Mouse (Mus musculus) MEL (cell line): ENCODE results near the gene Dcst1. TPM values are rescaled to one million over a fixed set of nuclear protein-coding genes. Genes with fewer than 3 reads are reported as not detected.

Source experiments
- DNase-seq: peaks from one replicate; pipeline ENCODE4 v3.0.0; 2011; ENCODE audit warnings: low read depth, low spot score
- H3K27ac ChIP-seq: 2 replicates; pipeline ENCODE4 v1.5.1; 2012; ENCODE audit warnings: low read depth, mild to moderate bottlenecking, control low read depth, low read length, moderate library complexity; ENCODE audit not compliant: control insufficient read depth
- H3K27me3 ChIP-seq, 2 experiments: fragments of 150-350 bp in 1 of 2; sonication (generic) in 1 of 2; 2 replicates each; pipeline ENCODE4 v1.6.1; 2012; ENCODE audit warnings: low read length in 2 of 2, mild to moderate bottlenecking in 2 of 2, improper control_type of control experiment in 1 of 2, moderate library complexity in 1 of 2; ENCODE audit not compliant: insufficient read depth in 2 of 2, control insufficient read depth in 1 of 2
- H3K36me3 ChIP-seq, 2 experiments: 2 replicates each; pipeline ENCODE4 v1.6.1; 2012 to 2014; ENCODE audit warnings: low read length in 2 of 2, improper control_type of control experiment in 1 of 2, inconsistent platforms in 1 of 2, mild to moderate bottlenecking in 1 of 2; ENCODE audit not compliant: insufficient read depth in 2 of 2, control insufficient read depth in 1 of 2
- H3K4me1 ChIP-seq, 2 experiments: fragments of 150-350 bp in 1 of 2; sonication (generic) in 1 of 2; 2 replicates each; pipeline ENCODE4 v1.6.1; 2012; ENCODE audit warnings: low read length in 2 of 2, improper control_type of control experiment in 1 of 2, mild to moderate bottlenecking in 1 of 2; ENCODE audit not compliant: insufficient read depth in 2 of 2, control insufficient read depth in 1 of 2
- H3K4me3 ChIP-seq, 2 experiments: fragments of 150-350 bp in 1 of 2; sonication (generic) in 1 of 2; 2 replicates each; pipeline ENCODE4 v1.5.1; 2012; ENCODE audit warnings: low read depth in 2 of 2, low read length in 2 of 2, mild to moderate bottlenecking in 2 of 2, moderate library complexity in 2 of 2, control low read depth in 1 of 2, improper control_type of control experiment in 1 of 2; ENCODE audit not compliant: control insufficient read depth in 1 of 2, insufficient read depth in 1 of 2
- H3K79me2 ChIP-seq: 2 replicates; pipeline ENCODE4 v1.6.1; 2012; ENCODE audit warnings: mild to moderate bottlenecking, low read length, moderate library complexity; ENCODE audit not compliant: control insufficient read depth, poor library complexity, insufficient read depth
- H3K9ac ChIP-seq: 2 replicates; pipeline ENCODE4 v1.6.1; 2012; ENCODE audit warnings: low read depth, mild to moderate bottlenecking, control low read depth, low read length, moderate library complexity; ENCODE audit not compliant: control insufficient read depth, poor library complexity, severe bottlenecking
- H3K9me3 ChIP-seq: fragments of 150-350 bp; sonication (generic); replicated peaks from 2 replicates; pipeline ENCODE4 v1.6.1; 2012; ENCODE audit warnings: mild to moderate bottlenecking, low read length, improper control_type of control experiment, moderate library complexity; ENCODE audit not compliant: insufficient read depth
- CHD1 ChIP-seq: IDR thresholded peaks from 2 replicates; pipeline ENCODE4 v1.6.1; 2012; ENCODE audit warnings: low read depth, mild to moderate bottlenecking, inconsistent platforms, low read length, improper control_type of control experiment
- CHD2 ChIP-seq: IDR thresholded peaks from 2 replicates; pipeline ENCODE4 v1.6.1; 2011; ENCODE audit warnings: low read length, improper control_type of control experiment
- ELF1 ChIP-seq: IDR thresholded peaks from 2 replicates; pipeline ENCODE4 v1.6.1; 2014; ENCODE audit warnings: low read depth, mild to moderate bottlenecking, inconsistent platforms, low read length, improper control_type of control experiment, moderate library complexity
- ETS1 ChIP-seq: IDR thresholded peaks from 2 replicates; pipeline ENCODE4 v1.6.1; 2012; ENCODE audit warnings: low read depth, mild to moderate bottlenecking, inconsistent platforms, low read length, improper control_type of control experiment, moderate library complexity
- GATA1 ChIP-seq: IDR thresholded peaks from 2 replicates; pipeline ENCODE4 v1.6.1; 2011; ENCODE audit warnings: low read depth, low read length, improper control_type of control experiment
- HCFC1 ChIP-seq: IDR thresholded peaks from 2 replicates; pipeline ENCODE4 v1.6.1; 2012; ENCODE audit warnings: low read depth, mild to moderate bottlenecking, inconsistent platforms, low read length, improper control_type of control experiment, moderate library complexity
- KAT2A ChIP-seq: conservative IDR thresholded peaks from 2 replicates; pipeline ENCODE4 v1.6.1; 2012; ENCODE audit warnings: low read depth, low read length, improper control_type of control experiment, inconsistent platforms
- MAFK ChIP-seq: IDR thresholded peaks from 2 replicates; pipeline ENCODE4 v1.6.1; 2011; ENCODE audit warnings: low read depth, mild to moderate bottlenecking, low read length, improper control_type of control experiment, borderline replicate concordance
- MAX ChIP-seq: IDR thresholded peaks from 2 replicates; pipeline ENCODE4 v1.6.1; 2011; ENCODE audit warnings: low read length, improper control_type of control experiment
- MAZ ChIP-seq: IDR thresholded peaks from 2 replicates; pipeline ENCODE4 v1.6.1; 2012; ENCODE audit warnings: low read depth, mild to moderate bottlenecking, inconsistent platforms, low read length, improper control_type of control experiment
- MEF2A ChIP-seq: IDR thresholded peaks from 2 replicates; pipeline ENCODE4 v1.6.1; 2014; ENCODE audit warnings: low read depth, mild to moderate bottlenecking, inconsistent platforms, low read length, improper control_type of control experiment; ENCODE audit not compliant: poor library complexity, insufficient replicate concordance, severe bottlenecking; ENCODE audit errors: extremely low read depth
- MXI1 ChIP-seq: IDR thresholded peaks from 2 replicates; pipeline ENCODE4 v1.6.1; 2011; ENCODE audit warnings: mild to moderate bottlenecking, low read depth, low read length, improper control_type of control experiment
- MYB ChIP-seq: IDR thresholded peaks from 2 replicates; pipeline ENCODE4 v1.6.1; 2011; ENCODE audit warnings: mild to moderate bottlenecking, low read depth, low read length, improper control_type of control experiment
- MYC ChIP-seq: IDR thresholded peaks from 2 replicates; pipeline ENCODE4 v1.6.1; 2011; ENCODE audit warnings: low read depth, mild to moderate bottlenecking, low read length, improper control_type of control experiment, moderate library complexity
- NRF1 ChIP-seq: IDR thresholded peaks from 2 replicates; pipeline ENCODE4 v1.6.1; 2014; ENCODE audit warnings: low read depth, mild to moderate bottlenecking, inconsistent platforms, low read length, improper control_type of control experiment, moderate library complexity; ENCODE audit not compliant: poor library complexity, insufficient read depth, severe bottlenecking
- POLR2A ChIP-seq, 2 experiments: IDR thresholded peaks; 2 replicates each; pipeline ENCODE4 v1.6.1; 2011 to 2012; ENCODE audit warnings: low read length in 2 of 2, mild to moderate bottlenecking in 2 of 2, control low read depth in 1 of 2, improper control_type of control experiment in 1 of 2, low read depth in 1 of 2, moderate library complexity in 1 of 2; ENCODE audit not compliant: control insufficient read depth in 1 of 2, insufficient read depth in 1 of 2, poor library complexity in 1 of 2
- POLR2AphosphoS2 ChIP-seq: IDR thresholded peaks from 2 replicates; pipeline ENCODE4 v1.6.1; 2011; ENCODE audit warnings: low read length, improper control_type of control experiment
- POLR2AphosphoS5 ChIP-seq: IDR thresholded peaks from 2 replicates; pipeline ENCODE4 v1.6.1; 2012; ENCODE audit warnings: low read depth, borderline replicate concordance, mild to moderate bottlenecking, inconsistent platforms, low read length, moderate library complexity, mixed read lengths
- RAD21 ChIP-seq: IDR thresholded peaks from 2 replicates; pipeline ENCODE4 v1.6.1; 2011; ENCODE audit warnings: mild to moderate bottlenecking, low read depth, low read length, improper control_type of control experiment
- RCOR1 ChIP-seq: IDR thresholded peaks from 2 replicates; pipeline ENCODE4 v1.6.1; 2012; ENCODE audit warnings: low read depth, mild to moderate bottlenecking, inconsistent platforms, low read length, improper control_type of control experiment
- SIN3A ChIP-seq: IDR thresholded peaks from 2 replicates; pipeline ENCODE4 v1.6.1; 2012; ENCODE audit warnings: low read length, improper control_type of control experiment, inconsistent platforms
- SMC3 ChIP-seq: IDR thresholded peaks from 2 replicates; pipeline ENCODE4 v1.6.1; 2011; ENCODE audit warnings: low read depth, low read length, improper control_type of control experiment
- TAL1 ChIP-seq: IDR thresholded peaks from 2 replicates; pipeline ENCODE4 v1.6.1; 2012; ENCODE audit warnings: mild to moderate bottlenecking, inconsistent platforms, low read length, moderate library complexity, mixed read lengths
- TBP ChIP-seq: IDR thresholded peaks from 2 replicates; pipeline ENCODE4 v1.8.0; 2011; ENCODE audit warnings: low read depth, low read length, improper control_type of control experiment
- TCF12 ChIP-seq: IDR thresholded peaks from 2 replicates; pipeline ENCODE4 v1.6.1; 2014; ENCODE audit warnings: low read depth, mild to moderate bottlenecking, inconsistent platforms, low read length, improper control_type of control experiment, moderate library complexity
- USF1 ChIP-seq: IDR thresholded peaks from 2 replicates; pipeline ENCODE4 v1.6.1; 2014; ENCODE audit warnings: low read depth, mild to moderate bottlenecking, inconsistent platforms, low read length, improper control_type of control experiment, moderate library complexity
- ZKSCAN1 ChIP-seq: IDR thresholded peaks from 2 replicates; pipeline ENCODE4 v1.6.1; 2012; ENCODE audit warnings: low read depth, mild to moderate bottlenecking, inconsistent platforms, low read length, improper control_type of control experiment, moderate library complexity
- ZMIZ1 ChIP-seq: IDR thresholded peaks from 2 replicates; pipeline ENCODE4 v1.6.1; 2012; ENCODE audit warnings: low read depth, mild to moderate bottlenecking, inconsistent platforms, low read length, improper control_type of control experiment, moderate library complexity
- polyA plus RNA-seq, 2 experiments: library from polyadenylated mRNA; stranded (reverse) in 1 of 2; unstranded in 1 of 2; fragments of >175 nt in 1 of 2; fragments of >200 nt in 1 of 2; gene quantifications; 2 replicates each; pipeline versions ENCODE4 v1.2.1 to v1.2.4; 2012; ENCODE audit warnings: low replicate concordance in 2 of 2, low read depth in 1 of 2; ENCODE audit not compliant: insufficient read length in 2 of 2, insufficient read depth in 1 of 2, missing spikeins in 1 of 2
- total RNA-seq: library from RNA; depleted of rRNA; stranded (reverse); fragments of 300-350 nt; gene quantifications from 2 replicates; pipeline ENCODE4 v1.2.3, GENCODE M21; 2012; rRNA removed

Gene Dcst1
- total RNA-seq (0.08 TPM in 1 of 2 replicates, not detected in the other), polyA plus RNA-seq (under 1 TPM in 1 of 2 experiments, not detected in 1; 0.29 TPM)

GRCm38 (mm10) chr3:89365153-89365485 is at the start of gene Dcst1:
Gene Dcst1 (minus strand): TSS chr3:89365253.
- Histone ChIP-seq H3K27me3 (peaks cover 14 to 19% of the 10 kb centered on the region in 2 experiments), H3K9ac (no peak within 1 kb of the TSS), H3K9me3 (no peaks in the 10 kb centered on the region), H3K4me1 (peaks cover 0 to 1% of the 10 kb centered on the region in 2 experiments; a peak in 2 of 4 replicates), H3K4me3 (no peak within 1 kb of the TSS), H3K36me3 (peaks cover 0 to under 1% of the 10 kb centered on the region in 2 experiments; a peak in 2 of 4 replicates)
- no peak for DNase-seq
- no peak for TF ChIP-seq POLR2AphosphoS2
- TF ChIP-seq ZMIZ1 = no peak
- TF ChIP-seq MYB = no peak
- no peak for TF ChIP-seq TBP
- no peak for TF ChIP-seq MAX
- no peak for TF ChIP-seq ETS1
- TF ChIP-seq MYC = no peak
- no peak for TF ChIP-seq RCOR1
- TF ChIP-seq TAL1 = no peak
- TF ChIP-seq, all 39 proteins: peak for 0
- Histone ChIP-seq H3K27ac (no peak within 1 kb of the TSS), H3K79me2 (no peaks in the 10 kb centered on the region)

GRCm38 (mm10) chr3:89411490-89412393 is 46.7 kb upstream of the Dcst1 start, which contains the start of gene Flad1:
Gene Flad1 (minus strand): TSS chr3:89411870.
- Histone ChIP-seq H3K9me3 (no peaks in the 10 kb centered on the region), H3K4me3 (peak within 1 kb of the TSS; percentile 52 to 92), H3K4me1 (peaks cover under 1 to 13% of the 10 kb centered on the region in 2 experiments), H3K79me2 (peaks cover 20% of the 10 kb centered on the region), H3K36me3 (peaks cover 6 to 18% of the 10 kb centered on the region in 2 experiments), H3K27me3 (no peaks in the 10 kb centered on the region), H3K9ac (peak within 1 kb of the TSS; percentile 89), H3K27ac (peak within 1 kb of the TSS; percentile 96)
- DNase-seq = peak; percentile 100
- TF ChIP-seq ZMIZ1 (no peak; the same call in 1 of the 2 replicates), MYC (peak; percentile 77), CHD1 (no peak), POLR2A (IDR thresholded peaks at IDR 0.05; ENCODE audit: control insufficient read depth in 1 of 2, insufficient read depth in 1 of 2, low read depth in 1 of 2, low read length in 2 of 2, poor library complexity in 1 of 2) (peak; percentile 35 to 86; a peak in 3 of 4 replicates), HCFC1 (peak; percentile 93), RCOR1 (0 out of 2 replicates have a peak, but pooled peaks have one; percentile 36), TAL1 (no peak), RAD21 (no peak), MAFK (no peak), MAZ (no peak), MEF2A (no peak), SMC3 (no peak), GATA1 (peak; percentile 41; the same call in 1 of the 2 replicates), TCF12 (0 out of 2 replicates have a peak, but pooled peaks have one; percentile 23), NRF1 (0 out of 2 replicates have a peak, but pooled peaks have one; percentile 17), MYB (no peak), CHD2 (peak; percentile 96), POLR2AphosphoS5 (no peak), ZKSCAN1 (no peak), ETS1 (peak; percentile 47), MXI1 (peak; percentile 85), KAT2A (peak; percentile 76), USF1 (peak; percentile 50; the same call in 1 of the 2 replicates), SIN3A (peak; percentile 99), MAX (peak; percentile 64; the same call in 1 of the 2 replicates), ELF1 (peak; percentile 98)
